Mouse (Mus musculus) forebrain, embryonic 11.5 days (tissue): ENCODE data around the gene Snx9. TPM values are rescaled to one million over a fixed set of nuclear protein-coding genes. Genes with fewer than 3 reads are reported as not detected.

Source experiments
- ATAC-seq: fragments of 200-750 bp; cut with Nextera tagmentation; replicated peaks from 2 replicates; pipeline ENCODE4 v1.8.0; 2017; ENCODE audit warnings: moderate TSS enrichment; ENCODE audit not compliant: low FRiP score
- DNase-seq: peaks from one replicate; pipeline ENCODE4 v3.0.0-alpha.2; 2017; ENCODE audit warnings: low spot score
- H3K27ac ChIP-seq: fragments of 300-500 bp; sonication (generic); 2 replicates; pipeline ENCODE4 v1.5.1; 2014; ENCODE audit warnings: low read depth, low read length
- H3K27me3 ChIP-seq: fragments of 300-500 bp; sonication (generic); 2 replicates; pipeline ENCODE4 v1.6.1; 2014; ENCODE audit warnings: mild to moderate bottlenecking, low read length, mixed read lengths; ENCODE audit not compliant: control insufficient read depth, insufficient read depth
- H3K36me3 ChIP-seq: fragments of 300-500 bp; sonication (generic); 2 replicates; pipeline ENCODE4 v1.6.1; 2014; ENCODE audit warnings: mild to moderate bottlenecking, low read length, moderate library complexity, mixed read lengths; ENCODE audit not compliant: control insufficient read depth, insufficient read depth
- H3K4me1 ChIP-seq: fragments of 300-500 bp; sonication (generic); replicated peaks from 2 replicates; pipeline ENCODE4 v1.6.1; 2014; ENCODE audit warnings: low read length, mixed read lengths; ENCODE audit not compliant: control insufficient read depth, insufficient read depth
- H3K4me2 ChIP-seq: fragments of 300-500 bp; sonication (generic); 2 replicates; pipeline ENCODE4 v1.6.1; 2014; ENCODE audit warnings: low read depth, mild to moderate bottlenecking, low read length, moderate library complexity, mixed read lengths; ENCODE audit not compliant: severe bottlenecking
- H3K4me3 ChIP-seq: fragments of 300-500 bp; sonication (generic); 2 replicates; pipeline ENCODE4 v1.5.1; 2014; ENCODE audit warnings: low read depth, low read length
- H3K9ac ChIP-seq: fragments of 300-500 bp; sonication (generic); 2 replicates; pipeline ENCODE4 v1.6.1; 2014; ENCODE audit warnings: low read length
- H3K9me3 ChIP-seq: fragments of 300-500 bp; sonication (generic); 2 replicates; pipeline ENCODE4 v1.6.1; 2016; ENCODE audit warnings: low read length, mixed read lengths; ENCODE audit not compliant: control insufficient read depth
- WGBS: fragments of 180-500 bp; shearing (Covaris S2); extraction: QIAGEN DNeasy Blood & Tissue Kit; methylation state at CpG from one replicate; pipeline ENCODE4 v1.1.7; 2014; 5-methylcytosine and 5-hydroxymethylcytosine counted together
- polyA plus RNA-seq: library from polyadenylated mRNA; unstranded; fragments of >200 nt; fragmentation: Nextera tagmentation; extraction: Ambion mirVana; gene quantifications from 2 replicates; pipeline ENCODE4 v1.2.1, GENCODE M21; 2014

Gene Snx9
- polyA plus RNA-seq, 1 experiment from 2014 or later = 19.0 TPM

- H3K9ac ChIP-seq = no peak overlapping the region
- H3K36me3 ChIP-seq = no peaks in the 10 kb centered on the region
- DNase-seq = no peak
- H3K27ac ChIP-seq = no peak overlapping the region
- H3K4me2 ChIP-seq = no peak overlapping the region
- ATAC-seq = no peak
- no peaks in the 10 kb centered on the region for H3K27me3 ChIP-seq
- WGBS = 78% methylated on average over 7 of the region's 7 CpGs
- H3K4me3 ChIP-seq = no peak overlapping the region
- no peaks in the 10 kb centered on the region for H3K4me1 ChIP-seq
- no peaks in the 10 kb centered on the region for H3K9me3 ChIP-seq
Measured at GRCm38 (mm10) chr17:5805151-5805834, 35.8 kb upstream of the Snx9 start.

GRCm38 (mm10) chr17:5805935-5806334 lies 35.2 kb upstream of the Snx9 start:
- H3K27me3 ChIP-seq = no peaks in the 10 kb centered on the region
- no peak overlapping the region for H3K9ac ChIP-seq
- H3K36me3 ChIP-seq = no peaks in the 10 kb centered on the region
- H3K9me3 ChIP-seq = no peaks in the 10 kb centered on the region
- ATAC-seq = no peak
- H3K4me3 ChIP-seq = no peak overlapping the region
- no peak for DNase-seq
- H3K4me1 ChIP-seq = no peaks in the 10 kb centered on the region
- H3K4me2 ChIP-seq = no peak overlapping the region
- WGBS = 70% methylated on average over 2 of the region's 2 CpGs
- H3K27ac ChIP-seq = no peak overlapping the region

- DNase-seq = no peak
- Histone ChIP-seq H3K9me3 (no peaks in the 10 kb centered on the region), H3K27ac (no peak overlapping the region), H3K4me1 (no peaks in the 10 kb centered on the region), H3K4me2 (no peak overlapping the region), H3K4me3 (no peak overlapping the region), H3K36me3 (no peaks in the 10 kb centered on the region), H3K9ac (no peak overlapping the region; the same call in 1 of the 2 replicates), H3K27me3 (no peaks in the 10 kb centered on the region)
- no peak for ATAC-seq
- 92% methylated on average over 2 of the region's 2 CpGs for WGBS
Measured at GRCm38 (mm10) chr17:5806823-5807222, 34.3 kb upstream of the Snx9 start.

- Histone ChIP-seq H3K4me1 (no peaks in the 10 kb centered on the region), H3K9me3 (no peaks in the 10 kb centered on the region), H3K36me3 (no peaks in the 10 kb centered on the region), H3K27ac (no peak overlapping the region), H3K4me2 (no peak overlapping the region), H3K27me3 (no peaks in the 10 kb centered on the region), H3K9ac (no peak overlapping the region), H3K4me3 (no peak overlapping the region)
- DNase-seq (no peak), ATAC-seq (no peak)
- 78% methylated on average over 3 of the region's 3 CpGs for WGBS
Measured at GRCm38 (mm10) chr17:5807847-5808386, 33.2 kb upstream of the Snx9 start.

- Histone ChIP-seq H3K27ac (no peak overlapping the region), H3K4me2 (no peak overlapping the region), H3K9me3 (no peaks in the 10 kb centered on the region), H3K36me3 (no peaks in the 10 kb centered on the region), H3K4me3 (no peak overlapping the region), H3K27me3 (no peaks in the 10 kb centered on the region), H3K4me1 (no peaks in the 10 kb centered on the region), H3K9ac (no peak overlapping the region)
- no peak for ATAC-seq
- DNase-seq = no peak
- WGBS = 67% methylated on average over 8 of the region's 8 CpGs
Measured at GRCm38 (mm10) chr17:5813863-5814640, 27.1 kb upstream of the Snx9 start.

- no peak overlapping the region for H3K4me3 ChIP-seq
- no peaks in the 10 kb centered on the region for H3K36me3 ChIP-seq
- H3K9me3 ChIP-seq = no peaks in the 10 kb centered on the region
- H3K4me2 ChIP-seq = no peak overlapping the region
- H3K4me1 ChIP-seq = 0 out of 2 replicates have a peak, but pooled peaks cover 1% of the 10 kb centered on the region
- H3K27me3 ChIP-seq = no peaks in the 10 kb centered on the region
- DNase-seq (no peak), ATAC-seq (no peak)
- no peak overlapping the region for H3K9ac ChIP-seq
- 56% methylated on average over 1 of the region's 1 CpGs for WGBS
- no peak overlapping the region for H3K27ac ChIP-seq
Measured at GRCm38 (mm10) chr17:5814641-5814920, 26.5 kb upstream of the Snx9 start.

GRCm38 (mm10) chr17:5817871-5818270 lies 23.3 kb upstream of the Snx9 start:
- H3K27ac ChIP-seq = no peak overlapping the region
- DNase-seq (no peak), ATAC-seq (no peak)
- H3K4me3 ChIP-seq = no peak overlapping the region
- no peaks in the 10 kb centered on the region for H3K9me3 ChIP-seq
- H3K36me3 ChIP-seq = no peaks in the 10 kb centered on the region
- no peaks in the 10 kb centered on the region for H3K27me3 ChIP-seq
- no peak overlapping the region for H3K9ac ChIP-seq
- 0 out of 2 replicates have a peak, but pooled peaks cover 2% of the 10 kb centered on the region for H3K4me1 ChIP-seq
- H3K4me2 ChIP-seq = no peak overlapping the region
- WGBS = 94% methylated on average over 2 of the region's 2 CpGs

- Histone ChIP-seq H3K27ac (no peak overlapping the region), H3K9me3 (no peaks in the 10 kb centered on the region), H3K4me3 (no peak overlapping the region), H3K36me3 (no peaks in the 10 kb centered on the region), H3K9ac (no peak overlapping the region), H3K4me2 (no peak overlapping the region), H3K4me1 (0 out of 2 replicates have a peak, but pooled peaks cover 2% of the 10 kb centered on the region), H3K27me3 (no peaks in the 10 kb centered on the region)
- 74% methylated on average over 6 of the region's 6 CpGs for WGBS
- DNase-seq (no peak), ATAC-seq (no peak)
Measured at GRCm38 (mm10) chr17:5819105-5819504, 22.0 kb upstream of the Snx9 start.
